Mouse (Mus musculus): Measurements from ENCODE around the gene Klhl40. TPM values are rescaled to one million over a fixed set of nuclear protein-coding genes. Genes with fewer than 3 reads are reported as not detected.

Klhl40 gene
- polyA plus RNA-seq, 2 experiments: 12.4 to 20.8 TPM

DNA sequence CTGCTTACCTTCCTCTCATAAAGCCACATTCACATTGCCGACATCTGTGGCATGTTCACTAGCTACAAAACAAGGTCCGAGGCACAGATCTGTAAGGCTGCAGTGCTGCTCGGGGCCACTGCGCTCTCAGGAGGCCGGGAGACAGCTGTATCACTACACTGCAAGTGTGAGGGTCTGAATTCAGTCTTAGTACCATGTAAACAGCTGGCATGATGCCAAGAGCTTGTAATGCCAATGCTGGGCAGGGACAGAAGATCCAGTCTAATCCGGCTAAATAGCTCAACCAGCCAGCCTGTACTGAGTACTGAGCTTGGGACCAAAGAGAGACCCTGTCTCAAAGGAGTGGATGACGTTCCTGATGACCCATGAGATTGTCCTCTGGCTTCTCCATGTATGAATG is 46.6 kb downstream of the Klhl40 start:
- TF ChIP-seq POLR2A (IDR thresholded peaks at IDR 0.05; ENCODE audit: borderline replicate concordance, extremely low read depth, insufficient read depth, insufficient read length): no peak
- Histone ChIP-seq H3K9ac (ENCODE audit: low read depth, low read length, severe bottlenecking) (no peak overlapping the region), H3K4me2 (replicated peaks; ENCODE audit: low read depth, low read length, severe bottlenecking) (no peak overlapping the region), H3K4me1 (ENCODE audit: control insufficient read depth, insufficient read depth, low read length) (peaks cover 11% of the 10 kb centered on the region), H3K9me3 (ENCODE audit: control insufficient read depth, low read length) (no peaks in the 10 kb centered on the region), H3K4me3 (replicated peaks; ENCODE audit: low read length) (no peak overlapping the region), H3K27me3 (ENCODE audit: control insufficient read depth, insufficient read depth, low read length) (no peaks in the 10 kb centered on the region), H3K27ac (replicated peaks; ENCODE audit: low read depth, low read length) (no peak overlapping the region), H3K36me3 (ENCODE audit: control insufficient read depth, insufficient read depth, low read length) (no peaks in the 10 kb centered on the region)
- no peak; the same call in 1 of the 2 replicates for ATAC-seq (ENCODE audit: low FRiP score, low read depth)
- 65% methylated on average over 7 of the region's 7 CpGs for WGBS
- DNase-seq (ENCODE audit: low spot score): peak; percentile 45

DNA sequence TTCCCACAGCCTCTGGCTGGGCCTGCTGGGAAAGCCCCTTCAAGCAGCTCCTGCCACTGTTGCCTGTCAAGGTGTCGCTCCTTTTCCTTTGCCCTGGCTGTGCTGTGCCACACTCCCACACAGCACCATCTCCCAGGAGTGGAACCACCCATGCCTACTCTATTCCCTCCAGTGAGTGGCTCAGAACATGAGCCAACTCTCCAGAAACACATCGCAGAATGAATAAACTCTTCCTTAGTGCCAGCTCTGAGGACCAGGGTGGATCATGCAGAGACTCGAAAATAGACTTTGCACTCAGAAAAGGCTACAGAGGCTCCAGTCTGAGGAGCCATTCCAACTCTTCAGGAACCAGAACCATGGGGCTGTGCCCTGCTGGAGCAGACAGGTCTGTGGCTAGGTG is 48.9 kb downstream of the Klhl40 start:
- Histone ChIP-seq H3K4me2 (replicated peaks; ENCODE audit: low read depth, low read length, severe bottlenecking) (no peak overlapping the region), H3K9me3 (ENCODE audit: control insufficient read depth, low read length) (no peaks in the 10 kb centered on the region), H3K9ac (ENCODE audit: low read depth, low read length, severe bottlenecking) (no peak overlapping the region), H3K36me3 (ENCODE audit: control insufficient read depth, insufficient read depth, low read length) (no peaks in the 10 kb centered on the region), H3K27me3 (ENCODE audit: control insufficient read depth, insufficient read depth, low read length) (no peaks in the 10 kb centered on the region), H3K27ac (replicated peaks; ENCODE audit: low read depth, low read length) (no peak overlapping the region), H3K4me3 (replicated peaks; ENCODE audit: low read length) (no peak overlapping the region), H3K4me1 (ENCODE audit: control insufficient read depth, insufficient read depth, low read length) (no peaks in the 10 kb centered on the region)
- DNase-seq (ENCODE audit: low spot score): no peak
- no peak for TF ChIP-seq POLR2A (IDR thresholded peaks at IDR 0.05; ENCODE audit: borderline replicate concordance, extremely low read depth, insufficient read depth, insufficient read length)
- 77% methylated on average over 3 of the region's 3 CpGs for WGBS
- no peak for ATAC-seq (ENCODE audit: low FRiP score, low read depth)

DNA sequence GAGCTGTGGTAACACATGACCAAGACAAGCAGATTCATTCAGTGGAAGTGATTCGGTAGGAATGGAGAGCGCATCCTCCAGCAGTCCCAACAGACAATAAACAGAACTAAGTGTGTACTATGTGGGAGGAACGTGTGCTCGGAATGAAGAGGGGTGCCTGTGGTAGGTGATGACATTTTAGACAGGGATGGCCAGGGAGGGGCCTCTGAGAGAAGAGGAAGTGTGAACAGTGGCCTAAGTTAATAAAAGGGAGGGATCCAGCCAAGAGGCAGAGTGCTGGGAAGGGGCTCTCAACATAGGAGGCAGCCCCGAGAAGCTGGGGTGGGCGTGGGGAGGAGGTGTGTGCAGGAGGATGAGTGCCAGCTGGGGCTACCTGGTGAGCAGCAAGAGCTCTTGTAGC is 50.9 kb downstream of the Klhl40 start:
- no peak overlapping the region for H3K4me2 ChIP-seq (replicated peaks; ENCODE audit: low read depth, low read length, severe bottlenecking)
- no peak overlapping the region for H3K27ac ChIP-seq (replicated peaks; ENCODE audit: low read depth, low read length)
- WGBS: 80% methylated on average over 6 of the region's 6 CpGs
- H3K9ac ChIP-seq (ENCODE audit: low read depth, low read length, severe bottlenecking): no peak overlapping the region
- no peaks in the 10 kb centered on the region for H3K9me3 ChIP-seq (ENCODE audit: control insufficient read depth, low read length)
- DNase-seq (ENCODE audit: low spot score) (no peak), ATAC-seq (ENCODE audit: low FRiP score, low read depth) (no peak)
- no peak for TF ChIP-seq POLR2A (IDR thresholded peaks at IDR 0.05; ENCODE audit: borderline replicate concordance, extremely low read depth, insufficient read depth, insufficient read length)
- no peaks in the 10 kb centered on the region for H3K27me3 ChIP-seq (ENCODE audit: control insufficient read depth, insufficient read depth, low read length)
- no peaks in the 10 kb centered on the region for H3K4me1 ChIP-seq (ENCODE audit: control insufficient read depth, insufficient read depth, low read length)
- H3K36me3 ChIP-seq (ENCODE audit: control insufficient read depth, insufficient read depth, low read length): no peaks in the 10 kb centered on the region
- H3K4me3 ChIP-seq (replicated peaks; ENCODE audit: low read length): no peak overlapping the region

DNA sequence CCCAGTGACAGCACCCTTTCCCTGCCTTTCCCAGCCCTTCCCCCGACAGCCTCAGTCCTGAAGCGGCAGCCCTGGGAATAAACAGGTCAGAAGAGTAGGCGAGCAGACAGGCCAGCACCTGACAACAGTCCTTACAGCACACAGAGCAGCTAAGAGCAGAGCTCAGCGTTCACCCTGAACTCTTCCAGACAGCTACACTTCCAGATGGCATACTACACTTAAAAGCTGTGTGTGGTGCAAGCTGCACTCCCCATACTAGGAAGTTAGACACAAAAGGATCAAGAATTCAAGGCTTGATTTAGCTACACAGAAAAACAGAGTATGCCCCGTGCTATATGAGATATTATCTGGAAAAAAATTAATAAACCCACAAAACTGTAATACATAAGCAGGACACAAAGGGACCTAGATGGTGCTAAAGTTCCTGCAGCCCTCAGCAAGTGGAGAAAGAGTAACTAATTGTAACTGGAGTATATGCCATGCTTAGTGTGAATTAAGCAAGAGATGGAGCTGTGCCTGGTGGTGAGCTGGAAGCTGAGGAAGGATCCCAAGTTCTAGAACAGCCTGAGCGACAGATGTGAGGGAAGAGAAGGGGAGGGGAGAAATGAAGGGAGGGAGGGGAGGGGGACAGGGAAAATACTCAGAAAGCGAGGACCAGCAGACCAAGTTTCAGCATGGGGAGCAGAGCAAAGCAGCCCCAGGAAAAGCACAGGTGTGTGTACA is 52.0 kb downstream of the Klhl40 start:
- TF ChIP-seq POLR2A (IDR thresholded peaks at IDR 0.05; ENCODE audit: borderline replicate concordance, extremely low read depth, insufficient read depth, insufficient read length): no peak
- no peak for DNase-seq (ENCODE audit: low spot score)
- 58% methylated on average over 7 of the region's 7 CpGs for whole genome bisulfite sequencing
- H3K9ac ChIP-seq (ENCODE audit: low read depth, low read length, severe bottlenecking): no peak overlapping the region
- ATAC-seq (ENCODE audit: low FRiP score, low read depth): no peak
- no peak overlapping the region for H3K27ac ChIP-seq (replicated peaks; ENCODE audit: low read depth, low read length)
- no peak overlapping the region for H3K4me3 ChIP-seq (replicated peaks; ENCODE audit: low read length)
- H3K4me2 ChIP-seq (replicated peaks; ENCODE audit: low read depth, low read length, severe bottlenecking): no peak overlapping the region
- no peaks in the 10 kb centered on the region for H3K36me3 ChIP-seq (ENCODE audit: control insufficient read depth, insufficient read depth, low read length)
- H3K27me3 ChIP-seq (ENCODE audit: control insufficient read depth, insufficient read depth, low read length): no peaks in the 10 kb centered on the region
- H3K9me3 ChIP-seq (ENCODE audit: control insufficient read depth, low read length): no peaks in the 10 kb centered on the region
- no peaks in the 10 kb centered on the region for H3K4me1 ChIP-seq (ENCODE audit: control insufficient read depth, insufficient read depth, low read length)

DNA sequence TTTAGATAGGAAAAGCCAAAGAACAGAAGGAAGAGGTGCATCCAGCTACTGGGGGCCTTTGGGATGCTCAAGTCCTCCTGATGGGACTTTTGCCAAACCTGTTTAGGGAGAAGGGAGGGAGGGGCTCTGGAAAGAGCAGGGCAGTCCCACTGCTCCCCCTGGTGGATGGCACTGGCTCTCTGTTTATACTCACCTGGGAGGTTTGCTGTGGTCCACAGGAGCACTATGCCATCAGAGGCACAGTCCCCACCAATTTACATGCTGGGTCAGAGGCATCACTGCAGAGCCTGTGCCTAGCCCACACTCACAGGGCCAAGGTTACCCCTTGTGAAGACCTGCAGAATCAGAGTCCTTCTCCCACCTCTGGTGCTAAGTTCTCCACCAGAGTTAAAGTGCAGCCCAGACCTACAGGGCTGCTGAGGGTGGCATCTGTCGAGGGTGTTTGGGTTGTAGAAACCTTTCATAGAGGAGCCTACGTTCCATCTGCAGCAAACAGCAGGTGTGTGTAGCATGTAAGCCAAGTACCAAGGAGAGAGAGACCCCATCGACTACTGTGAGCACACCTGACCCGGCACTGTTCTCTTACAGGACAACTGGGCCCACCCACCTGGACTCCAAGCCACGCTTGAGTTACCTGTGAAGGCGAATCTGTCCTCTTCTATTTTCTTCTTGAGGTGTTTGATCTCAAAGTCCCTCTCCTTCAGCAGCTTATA is 53.0 kb downstream of the Klhl40 start:
- no peak for TF ChIP-seq POLR2A (IDR thresholded peaks at IDR 0.05; ENCODE audit: borderline replicate concordance, extremely low read depth, insufficient read depth, insufficient read length)
- Histone ChIP-seq H3K27ac (replicated peaks; ENCODE audit: low read depth, low read length) (no peak overlapping the region), H3K9me3 (ENCODE audit: control insufficient read depth, low read length) (no peaks in the 10 kb centered on the region), H3K36me3 (ENCODE audit: control insufficient read depth, insufficient read depth, low read length) (no peaks in the 10 kb centered on the region), H3K4me3 (replicated peaks; ENCODE audit: low read length) (no peak overlapping the region), H3K4me1 (ENCODE audit: control insufficient read depth, insufficient read depth, low read length) (no peaks in the 10 kb centered on the region), H3K27me3 (ENCODE audit: control insufficient read depth, insufficient read depth, low read length) (no peaks in the 10 kb centered on the region), H3K4me2 (replicated peaks; ENCODE audit: low read depth, low read length, severe bottlenecking) (no peak overlapping the region), H3K9ac (ENCODE audit: low read depth, low read length, severe bottlenecking) (no peak overlapping the region)
- no peak for ATAC-seq (ENCODE audit: low FRiP score, low read depth)
- WGBS: 83% methylated on average over 6 of the region's 6 CpGs
- peak; percentile 68 for DNase-seq (ENCODE audit: low spot score)
